Mouse (Mus musculus) kidney, adult 2 months (tissue): ENCODE measurements at regions not wholly inside any gene's neighbourhood (a gene's known extent, or its start where the extent isn't known, plus 50 kb on each side); places are given as distances from the start of the nearest gene placed in this dataset.

Experiments used
- CTCF ChIP-seq: fragments of 200-500 bp; conservative IDR thresholded peaks from 2 replicates; pipeline ENCODE4 v1.5.1; 2011; ENCODE audit warnings: low read depth, mild to moderate bottlenecking, control low read depth, low read length, moderate library complexity, mixed read lengths; ENCODE audit not compliant: insufficient read depth, insufficient read length
- POLR2A ChIP-seq: fragments of 200-500 bp; IDR thresholded peaks from one replicate; pipeline ENCODE4 v1.6.1; 2011; ENCODE audit warnings: low read depth, low read length, control low read depth

DNA sequence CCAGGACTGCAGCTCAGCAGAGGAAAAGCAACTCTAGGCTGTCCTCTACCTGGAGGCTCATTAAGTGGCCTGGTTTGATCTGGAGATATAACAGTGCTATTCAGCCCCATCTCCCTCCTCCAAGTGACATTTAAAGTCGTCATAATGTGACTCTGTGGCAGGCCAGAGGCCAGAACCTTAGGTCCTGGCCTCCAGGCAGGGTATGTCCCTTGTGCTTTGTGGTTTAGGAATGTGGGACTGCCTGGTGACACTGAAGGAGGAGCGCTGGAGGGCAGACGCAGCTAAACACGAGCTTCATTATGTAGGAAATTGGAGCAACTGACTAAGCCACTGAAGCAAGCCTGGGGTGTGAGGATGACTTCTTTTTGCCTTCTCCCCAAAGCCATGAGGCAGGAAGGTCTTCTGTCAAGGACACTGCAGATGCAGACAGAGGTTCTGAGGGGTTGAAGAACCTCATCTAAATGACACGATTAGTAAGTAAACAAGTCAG, 290.9 kb upstream of the Id2 start:
- no peak for TF ChIP-seq CTCF
- TF ChIP-seq POLR2A, result no peak
